Mouse (Mus musculus) cerebellum, adult 11 months (tissue): ENCODE data around the gene Rgs3.

Source experiments
- DNase-seq: peaks from one replicate; pipeline ENCODE4 v3.0.0; 2022

The Rgs3 gene

DNA sequence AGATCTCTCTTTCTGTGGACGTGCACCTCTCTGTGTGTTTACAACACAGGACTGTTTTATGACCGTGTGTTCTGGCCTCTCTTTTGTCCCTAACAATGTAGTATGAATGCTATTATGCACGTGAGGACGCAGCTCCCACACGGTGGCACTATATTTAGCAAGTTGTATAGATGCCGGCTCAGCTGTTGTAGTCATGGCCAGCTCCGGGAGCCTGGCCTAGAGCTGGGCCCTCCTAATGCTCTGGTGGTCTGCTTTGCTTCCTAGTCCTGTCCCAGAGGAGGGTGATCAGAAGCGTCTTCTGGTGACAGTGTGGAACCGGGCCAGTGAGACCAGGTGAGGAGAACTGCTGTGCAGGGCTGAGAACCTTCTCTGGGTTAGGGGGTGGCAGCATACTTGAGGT lies 47.7 kb downstream of the Rgs3 start:
- no peak for DNase-seq

- no peak for DNase-seq
Observed at GRCm38 (mm10) chr4:62607805-62608204, 48.2 kb downstream of the Rgs3 start.

- no peak for DNase-seq
Observed at GRCm38 (mm10) chr4:62609333-62609732, 49.7 kb downstream of the Rgs3 start.

DNA sequence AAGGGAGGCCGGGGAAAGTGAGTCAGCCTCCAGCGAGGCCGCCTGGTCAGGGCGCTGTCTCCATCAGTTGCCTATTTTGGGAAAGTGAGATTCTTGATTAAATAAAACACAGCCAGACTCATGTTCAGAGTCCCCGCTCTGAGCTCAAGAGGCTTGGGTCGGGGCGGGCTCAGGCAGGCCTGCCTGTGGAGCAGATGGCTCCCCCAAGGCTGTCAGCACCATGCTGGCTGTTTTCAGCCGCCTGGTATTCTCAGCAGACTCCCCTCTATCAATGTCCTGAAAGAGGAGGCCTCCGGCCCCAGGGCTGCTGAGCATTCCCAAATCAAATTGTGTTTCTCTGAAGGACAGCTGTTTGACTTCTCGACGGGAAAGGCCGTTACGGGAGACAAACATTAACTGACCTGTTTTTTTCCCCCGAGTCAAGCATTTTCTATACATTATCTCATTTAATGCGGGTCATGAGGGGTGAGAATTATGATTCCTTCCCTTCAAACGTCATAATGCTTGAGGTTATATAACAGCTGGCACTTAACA lies 50.6 kb downstream of the Rgs3 start:
- no peak for DNase-seq

DNA sequence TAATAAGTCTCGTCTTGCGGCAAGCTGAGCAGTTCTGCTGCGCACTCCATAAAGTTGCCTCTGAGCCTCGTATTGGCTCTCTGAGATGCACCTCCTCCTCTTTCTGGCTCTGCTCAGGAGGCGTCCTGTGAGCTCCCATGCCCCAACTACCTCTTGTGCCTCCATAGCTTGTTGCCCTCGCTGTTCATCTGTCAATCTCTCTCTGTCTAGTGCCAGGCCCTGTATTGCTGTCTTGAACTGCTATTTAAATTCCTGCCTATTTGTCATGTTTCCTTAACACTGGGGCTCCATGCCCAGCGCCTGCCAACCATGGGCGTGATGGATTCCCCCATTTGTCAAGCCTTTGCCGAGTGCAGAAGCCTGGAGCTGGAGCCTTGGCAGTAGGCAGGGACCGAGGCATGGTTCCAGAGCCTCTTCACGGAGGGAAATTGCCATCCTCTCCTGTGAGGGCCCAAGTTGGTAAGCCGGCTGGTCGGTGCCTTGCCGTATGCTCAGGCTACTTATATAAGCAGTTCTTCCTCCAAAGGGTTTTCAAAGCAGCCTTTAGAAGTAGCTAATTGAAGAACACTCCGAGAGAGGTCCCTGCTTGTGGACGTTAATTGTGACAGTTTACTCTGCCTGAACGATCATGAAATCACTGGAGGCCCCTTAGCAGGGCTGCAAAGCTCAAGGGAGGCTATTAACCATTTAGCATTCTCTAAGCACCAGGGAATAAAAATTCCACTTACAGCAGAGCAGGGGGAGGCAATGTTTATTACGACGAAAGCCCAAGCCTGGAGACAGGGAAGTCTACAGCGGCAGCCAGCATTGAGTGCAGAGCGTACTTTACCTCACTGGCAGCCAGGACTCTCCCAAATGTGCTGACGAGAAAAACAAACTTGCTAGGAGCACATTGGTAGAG lies 53.2 kb downstream of the Rgs3 start:
- DNase-seq = peak; percentile 88

- no peak for DNase-seq
Observed at GRCm38 (mm10) chr4:62613646-62614365, 54.2 kb downstream of the Rgs3 start.

- DNase-seq = no peak
Observed at GRCm38 (mm10) chr4:62617856-62618440, 58.3 kb downstream of the Rgs3 start.

DNA sequence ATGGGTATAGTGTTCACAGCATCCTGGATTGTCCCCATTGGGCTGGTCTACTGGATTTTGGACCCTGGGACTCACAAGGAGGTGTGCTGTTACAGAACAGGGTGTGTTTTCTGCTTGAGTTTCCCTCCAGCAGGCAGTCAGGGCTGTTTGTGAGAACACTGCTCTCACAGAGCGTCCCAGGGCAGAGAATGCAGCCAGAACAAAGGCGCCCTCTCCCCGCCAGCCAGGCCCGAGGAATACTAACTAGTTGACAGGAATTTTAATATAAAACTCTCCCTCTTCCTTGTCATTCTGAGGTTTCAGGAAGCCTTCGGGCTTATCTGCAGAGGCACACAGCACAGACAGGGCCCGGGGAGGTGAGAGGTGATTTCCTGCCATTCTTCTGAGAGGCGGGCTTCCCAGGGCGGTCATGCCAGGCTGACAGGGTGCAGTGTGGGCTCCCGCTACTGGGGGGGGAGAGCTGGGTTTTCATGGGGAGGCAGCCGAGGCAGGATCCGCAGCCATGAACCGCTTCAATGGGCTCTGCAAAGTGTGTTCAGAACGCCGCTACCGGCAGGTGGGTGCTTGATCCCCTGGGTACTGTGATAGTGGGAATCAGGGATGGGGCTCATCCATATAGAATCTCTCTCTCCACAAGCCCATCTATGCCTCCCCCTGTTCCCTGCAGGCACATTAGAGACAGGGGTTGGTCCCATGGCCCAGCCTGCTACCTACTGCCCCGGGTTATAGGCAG lies 59.8 kb downstream of the Rgs3 start:
- no peak for DNase-seq

- DNase-seq = no peak
Observed at GRCm38 (mm10) chr4:62619965-62620244, 60.3 kb downstream of the Rgs3 start.

DNA sequence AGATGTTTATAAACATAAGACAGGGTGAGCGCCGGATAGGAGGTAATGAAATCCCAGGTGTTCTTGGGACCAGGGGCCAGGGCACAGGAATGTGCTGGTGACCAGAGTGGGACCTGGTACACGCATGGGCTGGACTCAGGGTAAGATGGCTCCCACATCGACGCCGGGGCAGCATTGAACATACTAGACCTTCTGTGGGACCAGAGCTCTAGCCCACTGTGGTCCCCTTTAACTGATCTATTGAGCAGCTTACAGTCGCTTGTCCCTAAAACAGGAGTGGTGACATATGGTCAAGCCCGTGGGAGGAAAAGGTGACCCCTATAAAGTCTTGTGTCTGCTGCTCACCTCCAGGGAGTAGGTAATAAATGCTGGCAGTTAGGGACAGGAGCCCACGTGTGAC lies 61.5 kb downstream of the Rgs3 start:
- no peak for DNase-seq

- DNase-seq = no peak
Observed at GRCm38 (mm10) chr4:62621880-62622675, 62.4 kb downstream of the Rgs3 start.

- DNase-seq = no peak
Observed at GRCm38 (mm10) chr4:62623251-62624015, 63.8 kb downstream of the Rgs3 start.

DNA sequence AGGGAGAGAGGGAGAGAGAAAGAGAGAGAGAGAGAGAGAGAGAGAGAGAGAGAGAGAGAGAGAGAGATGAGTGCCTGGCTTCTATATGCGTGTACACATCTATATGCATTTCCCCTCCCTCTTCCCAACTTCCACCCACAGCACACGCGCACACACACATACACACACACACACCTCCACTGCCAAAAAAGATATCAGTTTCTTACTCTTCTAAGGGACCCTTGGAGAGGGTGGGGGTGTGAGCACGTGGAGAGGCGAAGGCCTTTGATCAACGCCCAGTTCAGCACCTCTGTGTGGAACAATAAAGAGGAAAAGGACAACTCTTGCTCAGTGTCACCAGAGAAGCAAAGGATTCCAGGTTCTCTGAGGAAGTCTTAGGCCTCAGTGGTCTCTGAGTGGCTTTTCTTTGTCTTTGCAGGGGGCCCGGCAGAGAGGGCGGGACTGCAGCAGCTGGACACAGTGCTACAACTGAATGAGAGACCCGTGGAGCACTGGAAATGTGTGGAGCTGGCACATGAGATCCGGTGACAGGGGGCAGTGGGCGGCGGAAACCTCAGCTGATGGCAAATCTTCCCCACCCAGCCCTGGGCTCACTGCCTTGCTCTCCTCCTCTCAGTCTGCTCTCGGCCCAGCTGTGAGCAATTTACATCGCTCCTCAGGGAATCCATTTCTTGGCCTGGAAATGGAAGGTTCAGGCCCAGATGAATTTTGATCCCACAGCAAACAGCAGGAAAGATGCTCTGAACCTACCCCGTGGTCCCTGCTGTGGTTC lies 65.2 kb downstream of the Rgs3 start:
- no peak for DNase-seq

DNA sequence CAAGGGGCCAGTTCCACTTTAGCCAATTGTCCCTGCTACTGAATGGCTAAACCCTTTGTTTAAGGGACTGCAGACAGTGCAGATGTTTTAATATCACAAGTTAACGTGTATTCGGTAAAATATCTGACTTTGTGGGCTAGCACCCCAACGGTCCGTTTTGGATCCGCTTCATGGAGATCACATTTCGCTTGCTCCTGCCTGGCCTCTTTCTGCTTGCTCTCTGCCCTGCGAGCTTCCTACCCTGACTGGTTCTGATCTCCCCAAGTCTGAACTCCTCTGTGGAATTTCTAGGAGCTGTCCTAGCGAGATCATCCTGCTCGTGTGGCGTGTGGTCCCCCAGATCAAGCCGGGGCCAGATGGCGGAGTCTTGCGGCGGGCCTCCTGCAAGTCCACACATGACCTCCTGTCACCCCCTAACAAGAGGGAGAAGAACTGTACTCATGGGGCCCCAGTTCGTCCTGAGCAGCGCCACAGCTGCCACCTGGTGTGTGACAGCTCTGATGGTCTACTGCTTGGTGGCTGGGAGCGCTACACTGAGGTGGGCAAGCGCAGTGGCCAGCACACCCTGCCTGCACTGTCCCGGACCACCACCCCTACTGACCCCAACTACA lies 65.9 kb downstream of the Rgs3 start:
- no peak for DNase-seq

DNA sequence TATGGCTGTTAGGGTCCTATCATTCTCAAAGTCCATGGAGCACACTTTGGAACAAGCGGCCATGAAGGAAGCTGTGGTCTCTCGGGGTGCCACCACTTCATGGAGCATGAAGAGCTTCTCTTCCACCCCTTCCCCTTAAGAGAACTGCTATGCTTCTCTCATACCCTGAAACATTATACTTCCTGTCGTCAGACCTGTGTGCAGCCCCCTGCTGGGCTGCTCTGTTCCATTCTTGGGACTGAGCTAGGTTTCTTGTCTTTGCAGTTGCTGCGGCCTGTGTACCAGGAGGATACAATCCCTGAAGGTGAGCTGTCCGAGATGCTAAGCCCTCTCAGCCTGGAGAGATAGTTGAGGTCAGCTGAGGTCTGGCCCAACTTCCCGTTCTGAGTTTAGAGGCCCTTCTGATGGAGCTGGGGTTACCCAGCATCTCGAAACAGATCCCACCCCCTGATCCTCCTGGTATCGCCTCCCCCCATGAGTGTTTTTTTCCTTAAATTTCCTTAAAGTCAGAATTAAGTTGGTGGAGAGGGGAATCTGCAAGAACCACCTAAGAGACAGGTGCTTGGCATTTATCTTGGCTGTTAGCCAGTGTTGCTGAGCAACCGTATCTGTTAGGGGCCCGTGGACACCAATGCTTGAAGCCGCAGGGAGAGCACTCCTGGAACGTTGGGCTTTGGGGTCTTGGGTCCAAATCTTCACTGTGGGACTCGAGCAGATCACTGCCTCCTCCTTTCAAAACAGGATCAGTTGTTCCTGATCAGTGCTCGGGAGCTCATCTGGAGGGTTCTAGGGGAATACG lies 66.8 kb downstream of the Rgs3 start:
- no peak for DNase-seq

- no peak for DNase-seq
Observed at GRCm38 (mm10) chr4:62627331-62627730, 67.7 kb downstream of the Rgs3 start.

- DNase-seq = no peak
Observed at GRCm38 (mm10) chr4:62628547-62628946, 68.9 kb downstream of the Rgs3 start.

DNA sequence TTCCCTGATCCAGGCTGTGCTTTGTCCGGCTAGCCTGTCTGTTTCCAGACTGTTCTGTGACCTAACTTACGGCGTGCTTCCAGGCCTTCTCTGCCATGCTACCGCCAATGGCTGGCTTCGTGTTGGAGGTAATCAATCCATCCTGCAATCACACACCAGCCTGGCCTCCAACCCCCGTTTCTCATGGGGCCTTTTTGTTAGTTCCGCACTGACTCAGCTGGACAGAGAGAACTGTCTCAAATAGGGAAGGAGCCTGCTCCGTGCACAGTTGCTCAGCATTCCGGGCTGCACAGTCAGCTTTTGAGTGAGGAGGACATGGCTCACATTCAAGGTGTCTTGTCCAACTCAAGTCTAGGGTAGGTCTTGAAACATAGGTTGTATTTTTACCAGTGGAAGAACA lies 69.8 kb downstream of the Rgs3 start:
- DNase-seq = no peak

- DNase-seq = no peak
Observed at GRCm38 (mm10) chr4:62629905-62630304, 70.3 kb downstream of the Rgs3 start.
